Mouse (Mus musculus) 3T3-L1 (cell line): Measurements from ENCODE around the gene Col6a6.
"Not testable (repeated sequence)": the region's sequence is repeated elsewhere in the genome, so short reads cannot be mapped to it uniquely, and the experiment has no call there.

Source experiments
- DNase-seq: peaks from one replicate; pipeline ENCODE4 v3.0.0-alpha.2; 2015; ENCODE audit warnings: low read depth, low spot score

The Col6a6 gene

GRCm38 (mm10) chr9:105827791-105828385, at the start of gene Col6a6:
Gene Col6a6, minus strand, starts transcription at chr9:105828160.
- DNase-seq, result no peak

GRCm38 (mm10) chr9:105876124-105876523, 48.2 kb upstream of the Col6a6 start:
- DNase-seq, result no peak

GRCm38 (mm10) chr9:105871643-105872042, 43.7 kb upstream of the Col6a6 start:
- DNase-seq, result no peak

- peak; percentile 79 for DNase-seq
Observed at GRCm38 (mm10) chr9:105857773-105858172, 29.8 kb upstream of the Col6a6 start.

- DNase-seq, result peak; percentile 32
Observed at GRCm38 (mm10) chr9:105852778-105853065, 24.8 kb upstream of the Col6a6 start.

GRCm38 (mm10) chr9:105852015-105852777, 24.2 kb upstream of the Col6a6 start:
- no peak for DNase-seq

- DNase-seq, result no peak
Observed at GRCm38 (mm10) chr9:105851011-105851410, 23.1 kb upstream of the Col6a6 start.

- DNase-seq, result no peak
Observed at GRCm38 (mm10) chr9:105848396-105848795, 20.4 kb upstream of the Col6a6 start.

GRCm38 (mm10) chr9:105847261-105847660, 19.3 kb upstream of the Col6a6 start:
- DNase-seq, result no peak

GRCm38 (mm10) chr9:105841386-105841785, 13.4 kb upstream of the Col6a6 start:
- not testable (repeated sequence) for DNase-seq

GRCm38 (mm10) chr9:105839147-105839515, 11.2 kb upstream of the Col6a6 start:
- no peak for DNase-seq

GRCm38 (mm10) chr9:105838396-105839146, 10.6 kb upstream of the Col6a6 start:
- DNase-seq, result no peak

GRCm38 (mm10) chr9:105835587-105835986, 7.6 kb upstream of the Col6a6 start:
- no peak for DNase-seq

GRCm38 (mm10) chr9:105834799-105835198, 6.8 kb upstream of the Col6a6 start:
- no peak for DNase-seq

GRCm38 (mm10) chr9:105831291-105831690, 3.3 kb upstream of the Col6a6 start:
- no peak for DNase-seq

- DNase-seq, result no peak
Observed at GRCm38 (mm10) chr9:105827076-105827647, 798 bp downstream of the Col6a6 start.

GRCm38 (mm10) chr9:105820711-105821110, 7.2 kb downstream of the Col6a6 start:
- DNase-seq, result no peak

GRCm38 (mm10) chr9:105819155-105819709, 8.7 kb downstream of the Col6a6 start:
- no peak for DNase-seq

- peak; percentile 20 for DNase-seq
Observed at GRCm38 (mm10) chr9:105814436-105814835, 13.5 kb downstream of the Col6a6 start.

- no peak for DNase-seq
Observed at GRCm38 (mm10) chr9:105811458-105811857, 16.5 kb downstream of the Col6a6 start.

- no peak for DNase-seq
Observed at GRCm38 (mm10) chr9:105808920-105809505, 18.9 kb downstream of the Col6a6 start.

GRCm38 (mm10) chr9:105803416-105803815, 24.5 kb downstream of the Col6a6 start:
- no peak for DNase-seq
